Mouse (Mus musculus) adrenal gland, postnatal 10 days (tissue): ENCODE results near the gene Pced1a. TPM values are rescaled to one million over a fixed set of nuclear protein-coding genes. Genes with fewer than 3 reads are reported as not detected.

ENCODE experiments used
- DNase-seq: peaks from one replicate; pipeline ENCODE4 v3.0.0; 2021; ENCODE audit warnings: mixed read lengths
- long read RNA-seq, 2 experiments: library from polyadenylated mRNA; stranded (forward); transcript quantifications; one replicate each; pipeline ENCODE4 v2.0.0; 2021
- total RNA-seq, 2 experiments: library from RNA; stranded (reverse); gene quantifications; 2 replicates each; pipeline ENCODE4 v1.2.3; 2021

Pced1a gene
- 10 to 100 TPM; 12.3 to 14.3 TPM for total RNA-seq
- long read RNA-seq, experiment 1, partial matches to known transcripts = 7 of 14 reads
- long read RNA-seq, experiment 1, other reads (novel, unspliced or antisense) = 3 of 14 reads
- long read RNA-seq, experiment 2, partial matches to known transcripts = 2 of 10 reads
- long read RNA-seq, experiment 2, other reads (novel, unspliced or antisense) = 7 of 10 reads

- peak; percentile 96 for DNase-seq
Measured at GRCm38 (mm10) chr2:130424126-130424853, at the start of gene Pced1a, which contains the start of gene Vps16. Gene Pced1a, minus strand, starts transcription at chr2:130424701. Gene Vps16, plus strand, starts transcription at chr2:130424339.

GRCm38 (mm10) chr2:130472908-130473510 lies 48.5 kb upstream of the Pced1a start:
- no peak for DNase-seq

- DNase-seq = no peak
Measured at GRCm38 (mm10) chr2:130469935-130470334, 45.4 kb upstream of the Pced1a start.

- no peak for DNase-seq
Measured at GRCm38 (mm10) chr2:130469366-130469765, 44.9 kb upstream of the Pced1a start.

- no peak for DNase-seq
Measured at GRCm38 (mm10) chr2:130466438-130466837, 41.9 kb upstream of the Pced1a start.

- no peak for DNase-seq
Measured at GRCm38 (mm10) chr2:130461287-130462071, 37.0 kb upstream of the Pced1a start.

GRCm38 (mm10) chr2:130459576-130459975 lies 35.1 kb upstream of the Pced1a start:
- no peak for DNase-seq

- DNase-seq = no peak
Measured at GRCm38 (mm10) chr2:130457871-130458270, 33.4 kb upstream of the Pced1a start.

- DNase-seq = peak; percentile 35
Measured at GRCm38 (mm10) chr2:130454748-130455370, 30.4 kb upstream of the Pced1a start.

- DNase-seq = no peak
Measured at GRCm38 (mm10) chr2:130453421-130453820, 28.9 kb upstream of the Pced1a start.

- no peak for DNase-seq
Measured at GRCm38 (mm10) chr2:130452266-130452665, 27.8 kb upstream of the Pced1a start.

- no peak for DNase-seq
Measured at GRCm38 (mm10) chr2:130451727-130452090, 27.2 kb upstream of the Pced1a start.

GRCm38 (mm10) chr2:130451086-130451726 lies 26.7 kb upstream of the Pced1a start:
- DNase-seq = no peak

GRCm38 (mm10) chr2:130450434-130450796 lies 25.9 kb upstream of the Pced1a start:
- peak; percentile 84 for DNase-seq

GRCm38 (mm10) chr2:130449794-130450433 lies 25.4 kb upstream of the Pced1a start, which contains the start of gene Ptpra:
Gene Ptpra, plus strand, starts transcription at chr2:130450278.
- peak; percentile 96 for DNase-seq

- peak; percentile 12 for DNase-seq
Measured at GRCm38 (mm10) chr2:130449021-130449793, 24.7 kb upstream of the Pced1a start.

GRCm38 (mm10) chr2:130448449-130448848 lies 23.9 kb upstream of the Pced1a start:
- no peak for DNase-seq

- no peak for DNase-seq
Measured at GRCm38 (mm10) chr2:130442162-130442561, 17.7 kb upstream of the Pced1a start.

GRCm38 (mm10) chr2:130439840-130440480 lies 15.5 kb upstream of the Pced1a start:
- no peak for DNase-seq

- DNase-seq = no peak
Measured at GRCm38 (mm10) chr2:130438861-130439260, 14.4 kb upstream of the Pced1a start.
